Mouse (Mus musculus) lung, adult 2 months (tissue): ENCODE measurements around the gene Gm17622. TPM values are rescaled to one million over a fixed set of nuclear protein-coding genes. Genes with fewer than 3 reads are reported as not detected.

Source experiments
- DNase-seq: peaks from one replicate; pipeline ENCODE4 v3.0.0; 2022
- H3K4me1 ChIP-seq: fragments of 200-500 bp; 2 replicates; pipeline ENCODE4 v1.6.1; 2011; ENCODE audit warnings: low read length; ENCODE audit not compliant: control insufficient read depth, insufficient read depth
- H3K4me3 ChIP-seq: fragments of 200-500 bp; replicated peaks from 2 replicates; pipeline ENCODE3; 2011; ENCODE audit warnings: low read depth, mild to moderate bottlenecking, control low read depth, low read length; ENCODE audit errors: extremely low read depth
- CTCF ChIP-seq: fragments of 200-500 bp; IDR thresholded peaks from 2 replicates; pipeline ENCODE4 v1.5.1; 2011; ENCODE audit warnings: mild to moderate bottlenecking, low read length, control low read depth; ENCODE audit not compliant: insufficient read depth
- POLR2A ChIP-seq: fragments of 200-500 bp; IDR thresholded peaks from 2 replicates; pipeline ENCODE4 v1.6.1; 2011; ENCODE audit warnings: low read depth, mild to moderate bottlenecking, control low read depth, low read length, borderline replicate concordance; ENCODE audit errors: extremely low read depth
- WGBS: fragments of 180-500 bp; shearing (Covaris S2); methylation state at CpG from one replicate; pipeline ENCODE4 v1.1.7; 2018; 5-methylcytosine and 5-hydroxymethylcytosine counted together
- polyA plus RNA-seq: library from polyadenylated mRNA; depleted of rRNA; stranded (reverse); fragments of >200 nt; gene quantifications from 2 replicates; pipeline ENCODE4 v1.2.3, GENCODE M21; 2012

Gm17622 gene
- polyA plus RNA-seq, 1 experiment, result not detected

GRCm38 (mm10) chr13:96507541-96507940 is 17.0 kb downstream of the Gm17622 start:
- TF ChIP-seq CTCF (no peak), POLR2A (no peak)
- 78% methylated on average over 4 of the region's 4 CpGs for WGBS
- Histone ChIP-seq H3K4me3 (no peak overlapping the region), H3K4me1 (peaks cover 16% of the 10 kb centered on the region)
- DNase-seq, result no peak

- WGBS, result 32% methylated on average over 13 of the region's 13 CpGs
- Histone ChIP-seq H3K4me3 (no peak overlapping the region), H3K4me1 (peaks cover 16% of the 10 kb centered on the region)
- no peak for DNase-seq
- TF ChIP-seq CTCF, result no peak
- no peak; the same call in 1 of the 2 replicates for TF ChIP-seq POLR2A
Measured at GRCm38 (mm10) chr13:96510635-96511034, 20.1 kb downstream of the Gm17622 start.

GRCm38 (mm10) chr13:96511262-96511661 is 20.7 kb downstream of the Gm17622 start:
- TF ChIP-seq CTCF (no peak), POLR2A (no peak)
- WGBS, result 20% methylated on average over 1 of the region's 1 CpGs

GRCm38 (mm10) chr13:96511893-96512292 is 21.4 kb downstream of the Gm17622 start:
- no peak overlapping the region for H3K4me3 ChIP-seq
- DNase-seq, result no peak
- 35% methylated on average over 5 of the region's 5 CpGs for WGBS
- TF ChIP-seq CTCF (no peak), POLR2A (no peak)
- peaks cover 16% of the 10 kb centered on the region for H3K4me1 ChIP-seq

More at GRCm38 (mm10) chr13:96511262-96511661, 20.7 kb downstream of the Gm17622 start:
- no peak for DNase-seq
- H3K4me1 ChIP-seq, result peaks cover 16% of the 10 kb centered on the region
- H3K4me3 ChIP-seq, result no peak overlapping the region

- H3K4me1 ChIP-seq, result peaks cover 12% of the 10 kb centered on the region
- no peak overlapping the region for H3K4me3 ChIP-seq
- TF ChIP-seq POLR2A, result no peak
- no peak for TF ChIP-seq CTCF
- 73% methylated on average over 5 of the region's 5 CpGs for WGBS
- DNase-seq, result no peak
Measured at GRCm38 (mm10) chr13:96514154-96514942, 23.8 kb downstream of the Gm17622 start.

GRCm38 (mm10) chr13:96516249-96516648 is 25.7 kb downstream of the Gm17622 start:
- H3K4me3 ChIP-seq, result no peak overlapping the region
- DNase-seq, result no peak
- TF ChIP-seq POLR2A (no peak), CTCF (no peak)
- 0 out of 2 replicates have a peak, but pooled peaks cover 4% of the 10 kb centered on the region for H3K4me1 ChIP-seq
- 89% methylated on average over 9 of the region's 9 CpGs for WGBS

- WGBS, result 77% methylated on average over 2 of the region's 2 CpGs
Measured at GRCm38 (mm10) chr13:96517335-96517734, 26.8 kb downstream of the Gm17622 start.

GRCm38 (mm10) chr13:96521294-96521693 is 30.8 kb downstream of the Gm17622 start:
- TF ChIP-seq CTCF, result no peak
- TF ChIP-seq POLR2A, result no peak
- Histone ChIP-seq H3K4me1 (no peaks in the 10 kb centered on the region), H3K4me3 (no peak overlapping the region)
- 87% methylated on average over 3 of the region's 3 CpGs for WGBS
- no peak for DNase-seq

More at GRCm38 (mm10) chr13:96517335-96517734, 26.8 kb downstream of the Gm17622 start:
- TF ChIP-seq CTCF (no peak), POLR2A (no peak)
- Histone ChIP-seq H3K4me1 (no peaks in the 10 kb centered on the region), H3K4me3 (no peak overlapping the region)
- DNase-seq, result no peak

GRCm38 (mm10) chr13:96527022-96527421 is 36.5 kb downstream of the Gm17622 start:
- no peak for DNase-seq
- H3K4me1 ChIP-seq, result no peaks in the 10 kb centered on the region
- TF ChIP-seq CTCF (no peak), POLR2A (no peak)
- no peak overlapping the region for H3K4me3 ChIP-seq
- 80% methylated on average over 3 of the region's 3 CpGs for WGBS

- no peak for DNase-seq
- TF ChIP-seq CTCF, result no peak
- no peak for TF ChIP-seq POLR2A
- WGBS, result 81% methylated on average over 11 of the region's 11 CpGs
- H3K4me1 ChIP-seq, result no peaks in the 10 kb centered on the region
- no peak overlapping the region for H3K4me3 ChIP-seq
Measured at GRCm38 (mm10) chr13:96527856-96528255, 37.3 kb downstream of the Gm17622 start.
